Mouse (Mus musculus): ENCODE data around the gene Senp1.
A peak's percentile ranks its signal among the peaks of the same experiment; 100 is the strongest.

Gene Senp1

GRCm38 (mm10) chr15:98002113-98002990, 91.2 kb downstream of the Senp1 start:
- peak; percentile 49 for DNase-seq (ENCODE audit: low spot score)

GRCm38 (mm10) chr15:98001321-98002112, 92.0 kb downstream of the Senp1 start:
- DNase-seq (ENCODE audit: low spot score) = no peak

- no peak for DNase-seq (ENCODE audit: low spot score)
Measured at GRCm38 (mm10) chr15:97999991-98000390, 93.6 kb downstream of the Senp1 start.

- DNase-seq (ENCODE audit: low spot score) = no peak
Measured at GRCm38 (mm10) chr15:97999546-97999945, 94.0 kb downstream of the Senp1 start.

- peak; percentile 21 for DNase-seq (ENCODE audit: low spot score)
Measured at GRCm38 (mm10) chr15:97996716-97997256, 96.8 kb downstream of the Senp1 start.

GRCm38 (mm10) chr15:97992712-97993286, 100.7 kb downstream of the Senp1 start:
- DNase-seq (ENCODE audit: low spot score) = peak; percentile 81

GRCm38 (mm10) chr15:97992027-97992711, 101.4 kb downstream of the Senp1 start:
- no peak for DNase-seq (ENCODE audit: low spot score)

- no peak for DNase-seq (ENCODE audit: low spot score)
Measured at GRCm38 (mm10) chr15:97991285-97991895, 102.2 kb downstream of the Senp1 start.

- DNase-seq (ENCODE audit: low spot score) = no peak
Measured at GRCm38 (mm10) chr15:97990721-97991120, 102.8 kb downstream of the Senp1 start.

GRCm38 (mm10) chr15:97990124-97990523, 103.4 kb downstream of the Senp1 start:
- DNase-seq (ENCODE audit: low spot score) = no peak

GRCm38 (mm10) chr15:97989544-97989943, 104.0 kb downstream of the Senp1 start:
- DNase-seq (ENCODE audit: low spot score) = no peak

Data from layer of hippocampus, adult 11-12 months (tissue).